Mouse (Mus musculus) lung, adult 2 months (tissue): ENCODE data around the gene Olfr938.

Experiments used
- CTCF ChIP-seq: fragments of 200-500 bp; IDR thresholded peaks from 2 replicates; pipeline ENCODE4 v1.5.1; 2011; ENCODE audit warnings: mild to moderate bottlenecking, low read length, control low read depth; ENCODE audit not compliant: insufficient read depth
- POLR2A ChIP-seq: fragments of 200-500 bp; IDR thresholded peaks from 2 replicates; pipeline ENCODE4 v1.6.1; 2011; ENCODE audit warnings: low read depth, mild to moderate bottlenecking, control low read depth, low read length, borderline replicate concordance; ENCODE audit errors: extremely low read depth

DNA sequence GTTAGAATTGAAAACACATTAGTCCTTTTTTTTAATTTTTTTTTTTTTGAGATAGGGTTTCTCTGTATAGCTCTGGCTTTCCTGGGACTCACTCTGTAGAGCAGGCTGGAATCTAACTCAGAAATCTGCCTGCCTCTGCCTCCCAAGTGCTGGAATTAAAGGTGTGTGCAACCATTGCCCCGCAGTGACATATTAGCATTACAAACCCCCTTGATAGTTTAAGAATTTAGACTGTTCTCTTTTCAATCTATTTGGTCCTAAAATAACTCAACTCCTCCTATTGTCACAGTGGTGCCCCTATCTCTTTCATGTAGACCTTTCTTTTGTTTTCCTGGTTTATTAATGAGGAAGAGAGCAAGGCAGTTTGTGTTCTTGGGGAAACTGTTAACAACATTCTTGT, 48.6 kb upstream of the Olfr938 start:
- TF ChIP-seq CTCF (no peak), POLR2A (no peak)
